Mouse (Mus musculus) MEL (cell line): ENCODE results near the gene Fgfrl1. TPM values are rescaled to one million over a fixed set of nuclear protein-coding genes. Genes with fewer than 3 reads are reported as not detected.

Source experiments
- DNase-seq: peaks from one replicate; pipeline ENCODE4 v3.0.0; 2011; ENCODE audit warnings: low read depth, low spot score
- H3K27ac ChIP-seq: 2 replicates; pipeline ENCODE4 v1.5.1; 2012; ENCODE audit warnings: low read depth, mild to moderate bottlenecking, control low read depth, low read length, moderate library complexity; ENCODE audit not compliant: control insufficient read depth
- H3K27me3 ChIP-seq, 2 experiments: fragments of 150-350 bp in 1 of 2; sonication (generic) in 1 of 2; 2 replicates each; pipeline ENCODE4 v1.6.1; 2012; ENCODE audit warnings: low read length in 2 of 2, mild to moderate bottlenecking in 2 of 2, improper control_type of control experiment in 1 of 2, moderate library complexity in 1 of 2; ENCODE audit not compliant: insufficient read depth in 2 of 2, control insufficient read depth in 1 of 2
- H3K36me3 ChIP-seq, 2 experiments: 2 replicates each; pipeline ENCODE4 v1.6.1; 2012 to 2014; ENCODE audit warnings: low read length in 2 of 2, improper control_type of control experiment in 1 of 2, inconsistent platforms in 1 of 2, mild to moderate bottlenecking in 1 of 2; ENCODE audit not compliant: insufficient read depth in 2 of 2, control insufficient read depth in 1 of 2
- H3K4me1 ChIP-seq, 2 experiments: fragments of 150-350 bp in 1 of 2; sonication (generic) in 1 of 2; 2 replicates each; pipeline ENCODE4 v1.6.1; 2012; ENCODE audit warnings: low read length in 2 of 2, improper control_type of control experiment in 1 of 2, mild to moderate bottlenecking in 1 of 2; ENCODE audit not compliant: insufficient read depth in 2 of 2, control insufficient read depth in 1 of 2
- H3K4me3 ChIP-seq, 2 experiments: fragments of 150-350 bp in 1 of 2; sonication (generic) in 1 of 2; 2 replicates each; pipeline ENCODE4 v1.5.1; 2012; ENCODE audit warnings: low read depth in 2 of 2, low read length in 2 of 2, mild to moderate bottlenecking in 2 of 2, moderate library complexity in 2 of 2, control low read depth in 1 of 2, improper control_type of control experiment in 1 of 2; ENCODE audit not compliant: control insufficient read depth in 1 of 2, insufficient read depth in 1 of 2
- H3K79me2 ChIP-seq: 2 replicates; pipeline ENCODE4 v1.6.1; 2012; ENCODE audit warnings: mild to moderate bottlenecking, low read length, moderate library complexity; ENCODE audit not compliant: control insufficient read depth, poor library complexity, insufficient read depth
- H3K9ac ChIP-seq: 2 replicates; pipeline ENCODE4 v1.6.1; 2012; ENCODE audit warnings: low read depth, mild to moderate bottlenecking, control low read depth, low read length, moderate library complexity; ENCODE audit not compliant: control insufficient read depth, poor library complexity, severe bottlenecking
- H3K9me3 ChIP-seq: fragments of 150-350 bp; sonication (generic); replicated peaks from 2 replicates; pipeline ENCODE4 v1.6.1; 2012; ENCODE audit warnings: mild to moderate bottlenecking, low read length, improper control_type of control experiment, moderate library complexity; ENCODE audit not compliant: insufficient read depth
- CHD1 ChIP-seq: IDR thresholded peaks from 2 replicates; pipeline ENCODE4 v1.6.1; 2012; ENCODE audit warnings: low read depth, mild to moderate bottlenecking, inconsistent platforms, low read length, improper control_type of control experiment
- CTCF ChIP-seq, 3 experiments: IDR thresholded peaks in 2 of 3; conservative IDR thresholded peaks in 1 of 3; 2 replicates each; pipeline ENCODE4 v1.5.1; 2011 to 2012; ENCODE audit warnings: low read length in 3 of 3, low read depth in 2 of 3, mild to moderate bottlenecking in 2 of 3, improper control_type of control experiment in 1 of 3, inconsistent platforms in 1 of 3, mixed read lengths in 1 of 3, moderate library complexity in 1 of 3; ENCODE audit not compliant: control insufficient read depth in 1 of 3, insufficient read depth in 1 of 3, poor library complexity in 1 of 3, severe bottlenecking in 1 of 3
- E2F4 ChIP-seq: IDR thresholded peaks from 2 replicates; pipeline ENCODE4 v1.6.1; 2011; ENCODE audit warnings: low read depth, low read length, improper control_type of control experiment, borderline replicate concordance
- ELF1 ChIP-seq: IDR thresholded peaks from 2 replicates; pipeline ENCODE4 v1.6.1; 2014; ENCODE audit warnings: low read depth, mild to moderate bottlenecking, inconsistent platforms, low read length, improper control_type of control experiment, moderate library complexity
- GATA1 ChIP-seq: IDR thresholded peaks from 2 replicates; pipeline ENCODE4 v1.6.1; 2011; ENCODE audit warnings: low read depth, low read length, improper control_type of control experiment
- HCFC1 ChIP-seq: IDR thresholded peaks from 2 replicates; pipeline ENCODE4 v1.6.1; 2012; ENCODE audit warnings: low read depth, mild to moderate bottlenecking, inconsistent platforms, low read length, improper control_type of control experiment, moderate library complexity
- JUND ChIP-seq: IDR thresholded peaks from 2 replicates; pipeline ENCODE4 v1.6.1; 2011; ENCODE audit warnings: low read depth, mild to moderate bottlenecking, improper control_type of control experiment, low read length
- MAFK ChIP-seq: IDR thresholded peaks from 2 replicates; pipeline ENCODE4 v1.6.1; 2011; ENCODE audit warnings: low read depth, mild to moderate bottlenecking, low read length, improper control_type of control experiment, borderline replicate concordance
- MAX ChIP-seq: IDR thresholded peaks from 2 replicates; pipeline ENCODE4 v1.6.1; 2011; ENCODE audit warnings: low read length, improper control_type of control experiment
- MEF2A ChIP-seq: IDR thresholded peaks from 2 replicates; pipeline ENCODE4 v1.6.1; 2014; ENCODE audit warnings: low read depth, mild to moderate bottlenecking, inconsistent platforms, low read length, improper control_type of control experiment; ENCODE audit not compliant: poor library complexity, insufficient replicate concordance, severe bottlenecking; ENCODE audit errors: extremely low read depth
- MXI1 ChIP-seq: IDR thresholded peaks from 2 replicates; pipeline ENCODE4 v1.6.1; 2011; ENCODE audit warnings: mild to moderate bottlenecking, low read depth, low read length, improper control_type of control experiment
- MYC ChIP-seq: IDR thresholded peaks from 2 replicates; pipeline ENCODE4 v1.6.1; 2011; ENCODE audit warnings: low read depth, mild to moderate bottlenecking, low read length, improper control_type of control experiment, moderate library complexity
- NELFE ChIP-seq: IDR thresholded peaks from 2 replicates; pipeline ENCODE4 v1.6.1; 2011; ENCODE audit warnings: low read depth, low read length, improper control_type of control experiment
- POLR2A ChIP-seq, 2 experiments: IDR thresholded peaks; 2 replicates each; pipeline ENCODE4 v1.6.1; 2011 to 2012; ENCODE audit warnings: low read length in 2 of 2, mild to moderate bottlenecking in 2 of 2, control low read depth in 1 of 2, improper control_type of control experiment in 1 of 2, low read depth in 1 of 2, moderate library complexity in 1 of 2; ENCODE audit not compliant: control insufficient read depth in 1 of 2, insufficient read depth in 1 of 2, poor library complexity in 1 of 2
- POLR2AphosphoS5 ChIP-seq: IDR thresholded peaks from 2 replicates; pipeline ENCODE4 v1.6.1; 2012; ENCODE audit warnings: low read depth, borderline replicate concordance, mild to moderate bottlenecking, inconsistent platforms, low read length, moderate library complexity, mixed read lengths
- RCOR1 ChIP-seq: IDR thresholded peaks from 2 replicates; pipeline ENCODE4 v1.6.1; 2012; ENCODE audit warnings: low read depth, mild to moderate bottlenecking, inconsistent platforms, low read length, improper control_type of control experiment
- SIN3A ChIP-seq: IDR thresholded peaks from 2 replicates; pipeline ENCODE4 v1.6.1; 2012; ENCODE audit warnings: low read length, improper control_type of control experiment, inconsistent platforms
- SMC3 ChIP-seq: IDR thresholded peaks from 2 replicates; pipeline ENCODE4 v1.6.1; 2011; ENCODE audit warnings: low read depth, low read length, improper control_type of control experiment
- TAL1 ChIP-seq: IDR thresholded peaks from 2 replicates; pipeline ENCODE4 v1.6.1; 2012; ENCODE audit warnings: mild to moderate bottlenecking, inconsistent platforms, low read length, moderate library complexity, mixed read lengths
- USF1 ChIP-seq: IDR thresholded peaks from 2 replicates; pipeline ENCODE4 v1.6.1; 2014; ENCODE audit warnings: low read depth, mild to moderate bottlenecking, inconsistent platforms, low read length, improper control_type of control experiment, moderate library complexity
- ZC3H11A ChIP-seq: IDR thresholded peaks from 2 replicates; pipeline ENCODE4 v1.6.1; 2012; ENCODE audit warnings: low read depth, mild to moderate bottlenecking, inconsistent platforms, low read length, improper control_type of control experiment
- ZNF384 ChIP-seq: IDR thresholded peaks from 2 replicates; pipeline ENCODE4 v1.6.1; 2012; ENCODE audit warnings: low read depth, mild to moderate bottlenecking, inconsistent platforms, low read length, improper control_type of control experiment
- polyA plus RNA-seq, 2 experiments: library from polyadenylated mRNA; stranded (reverse) in 1 of 2; unstranded in 1 of 2; fragments of >175 nt in 1 of 2; fragments of >200 nt in 1 of 2; gene quantifications; 2 replicates each; pipeline versions ENCODE4 v1.2.1 to v1.2.4; 2012; ENCODE audit warnings: low replicate concordance in 2 of 2, low read depth in 1 of 2; ENCODE audit not compliant: insufficient read length in 2 of 2, insufficient read depth in 1 of 2, missing spikeins in 1 of 2
- total RNA-seq: library from RNA; depleted of rRNA; stranded (reverse); fragments of 300-350 nt; gene quantifications from 2 replicates; pipeline ENCODE4 v1.2.3, GENCODE M21; 2012

Gene Fgfrl1
- total and polyA plus RNA-seq, 3 experiments: 16.0 to 27.3 TPM; not detected in 1

GRCm38 (mm10) chr5:108647311-108647710, 44.9 kb upstream of the Fgfrl1 start:
- DNase-seq: no peak
- H3K27me3 ChIP-seq: no peaks in the 10 kb centered on the region
- H3K27ac ChIP-seq: no peak overlapping the region
- no peaks in the 10 kb centered on the region for H3K79me2 ChIP-seq
- no peaks in the 10 kb centered on the region for H3K9me3 ChIP-seq
- no peak overlapping the region for H3K4me3 ChIP-seq
- H3K9ac ChIP-seq: no peak overlapping the region
- peaks cover 0 to 5% of the 10 kb centered on the region in 2 experiments; a peak in 1 of 4 replicates for H3K36me3 ChIP-seq
- TF ChIP-seq ELF1: no peak
- TF ChIP-seq GATA1: no peak
- no peak for TF ChIP-seq SMC3
- no peak for TF ChIP-seq MEF2A
- TF ChIP-seq HCFC1: no peak
- no peak for TF ChIP-seq USF1
- TF ChIP-seq MYC: no peak
- TF ChIP-seq CTCF (IDR thresholded peaks at IDR 0.05 in 2 of 3, conservative IDR thresholded peaks at IDR 0.05 in 1 of 3; ENCODE audit: control insufficient read depth in 1 of 3, insufficient read depth in 1 of 3, low read depth in 2 of 3, low read length in 3 of 3, poor library complexity in 1 of 3, severe bottlenecking in 1 of 3): no peak
- TF ChIP-seq E2F4: no peak
- no peak for TF ChIP-seq POLR2AphosphoS5
- no peak for TF ChIP-seq POLR2A (IDR thresholded peaks at IDR 0.05; ENCODE audit: control insufficient read depth in 1 of 2, insufficient read depth in 1 of 2, low read depth in 1 of 2, low read length in 2 of 2, poor library complexity in 1 of 2)
- no peak for TF ChIP-seq ZC3H11A
- TF ChIP-seq NELFE: no peak
- no peak for TF ChIP-seq MXI1
- TF ChIP-seq MAFK: no peak
- TF ChIP-seq CHD1: no peak
- no peak for TF ChIP-seq ZNF384
- TF ChIP-seq TAL1: no peak
- TF ChIP-seq, all 39 proteins: peak for 0
- H3K4me1 ChIP-seq: no peaks in the 10 kb centered on the region

- Histone ChIP-seq H3K9me3 (no peaks in the 10 kb centered on the region), H3K27me3 (no peaks in the 10 kb centered on the region), H3K79me2 (no peaks in the 10 kb centered on the region), H3K9ac (no peak overlapping the region), H3K4me1 (no peaks in the 10 kb centered on the region), H3K27ac (no peak overlapping the region), H3K4me3 (no peak overlapping the region), H3K36me3 (peaks cover 0 to 5% of the 10 kb centered on the region in 2 experiments; a peak in 1 of 4 replicates)
- DNase-seq: no peak
- TF ChIP-seq MEF2A: no peak
- no peak for TF ChIP-seq SIN3A
- no peak for TF ChIP-seq RCOR1
- no peak for TF ChIP-seq NELFE
- no peak for TF ChIP-seq JUND
- TF ChIP-seq MAX: no peak
- TF ChIP-seq GATA1: no peak
- no peak for TF ChIP-seq E2F4
These were observed 44.2 kb upstream of the Fgfrl1 start for GRCm38 (mm10) chr5:108647820-108648465.
